Mouse (Mus musculus) kidney, postnatal 25 days (tissue): ENCODE results near the gene Gcnt2.

Source experiments
- DNase-seq, 2 experiments: peaks; one replicate each; pipeline ENCODE4 v3.0.0; 2021; ENCODE audit warnings: mixed read lengths in 2 of 2

The Gcnt2 gene

GRCm38 (mm10) chr13:41000926-41001639 is 141.5 kb downstream of the Gcnt2 start, which contains the start of gene Pak1ip1:
Pak1ip1 (plus strand) TSS chr13:41001023.
- peak; percentile 93 to 96 for DNase-seq

DNA sequence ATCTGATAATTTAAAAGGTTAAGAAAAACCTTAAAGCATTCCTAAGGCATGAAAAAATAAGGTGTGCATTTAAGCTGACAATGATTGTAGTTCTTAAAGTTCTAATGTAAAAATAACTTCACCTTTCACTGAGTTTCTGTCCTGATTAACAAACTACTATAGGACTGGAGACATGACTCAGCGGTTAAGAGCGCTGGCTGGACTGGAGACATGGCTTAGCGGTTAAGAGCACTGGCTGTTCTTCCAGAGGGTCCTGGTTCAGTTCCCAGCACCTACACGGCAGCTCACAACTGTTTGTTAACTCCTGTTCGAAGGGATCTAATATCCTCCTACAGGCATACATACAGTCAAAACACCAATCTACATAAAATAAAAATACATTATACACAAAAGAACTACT is 142.4 kb downstream of the Gcnt2 start:
- DNase-seq = no peak

DNA sequence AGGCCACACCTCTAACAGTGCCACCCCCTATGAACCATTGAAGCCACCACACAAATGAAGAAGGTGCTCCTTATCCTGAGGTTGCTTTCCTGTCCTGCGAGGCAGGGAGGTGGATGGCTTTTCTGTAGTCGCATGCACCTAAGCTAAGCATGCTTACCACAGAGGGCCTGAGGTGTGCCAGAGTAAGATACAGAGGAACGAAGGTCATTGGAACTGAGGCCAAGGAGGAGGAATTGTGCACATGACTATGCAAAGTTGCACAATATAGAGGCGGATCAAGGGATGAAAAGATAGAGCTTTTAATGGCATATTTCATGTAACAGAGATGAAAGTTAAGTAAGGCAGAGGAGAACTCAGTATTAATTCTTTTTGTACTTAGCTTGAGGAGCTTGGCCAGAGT is 146.7 kb downstream of the Gcnt2 start:
- peak; percentile 17 to 37 for DNase-seq

DNA sequence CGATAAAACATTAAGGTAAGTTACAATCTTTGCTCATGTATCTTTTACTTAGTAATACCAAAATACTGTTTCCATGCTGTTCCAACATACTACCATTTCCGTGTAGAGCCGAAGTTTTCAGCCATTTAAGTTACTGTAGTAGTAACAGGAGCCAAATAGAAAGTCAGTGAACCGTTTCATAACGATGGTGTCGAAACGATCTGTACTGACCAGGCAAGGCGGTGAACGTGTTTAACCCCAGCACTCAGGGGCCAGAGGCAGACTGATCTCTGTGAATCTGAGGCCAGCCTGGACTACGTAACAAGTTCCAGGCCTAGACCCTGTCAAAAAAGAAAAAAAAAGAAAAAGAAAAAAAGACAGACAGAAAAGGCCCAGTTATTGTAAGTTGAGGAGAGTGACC is 148.7 kb downstream of the Gcnt2 start:
- DNase-seq = no peak

- no peak for DNase-seq
Measured at GRCm38 (mm10) chr13:41008946-41009345, 149.4 kb downstream of the Gcnt2 start.
